Mouse (Mus musculus): ENCODE measurements around the gene Cyp1a1.
A peak's percentile ranks its signal among the peaks of the same experiment; 100 is the strongest.

Cyp1a1 gene

DNA sequence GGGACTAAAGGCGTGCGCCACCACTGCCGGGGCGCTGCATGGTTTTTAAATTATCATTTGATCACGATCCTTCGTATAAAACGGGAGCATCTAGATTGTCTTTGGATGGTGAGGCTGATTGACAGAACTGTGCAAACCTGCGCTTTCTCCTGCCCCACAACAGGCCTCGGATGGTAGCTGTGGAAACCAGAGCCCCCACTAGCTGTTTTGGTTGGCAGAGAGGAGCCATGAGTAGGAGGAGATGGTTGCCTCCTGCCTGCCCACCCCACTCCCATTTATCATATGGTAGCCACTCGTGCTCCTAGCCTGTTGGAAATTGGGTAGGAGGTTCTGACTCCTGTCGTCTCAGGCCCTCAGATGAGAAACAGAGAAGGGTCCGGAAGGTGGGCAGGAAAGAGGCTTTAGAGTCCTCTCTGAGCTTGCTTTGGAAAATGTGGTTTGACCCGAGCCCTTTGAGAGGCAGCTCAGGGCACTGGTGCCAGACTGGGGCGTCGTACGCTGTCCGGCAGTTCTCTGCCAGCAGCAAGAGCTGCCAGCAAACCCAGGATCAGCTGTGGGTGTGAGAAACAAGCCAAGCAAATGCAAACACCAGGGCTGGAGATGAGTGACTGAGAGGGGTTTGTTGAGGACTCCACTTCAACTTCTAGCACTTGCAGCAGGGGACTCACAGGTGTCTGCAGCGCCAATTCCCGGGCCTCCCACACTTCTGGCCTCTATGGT is 30.9 kb upstream of the Cyp1a1 start:
- DNase-seq = no peak

DNA sequence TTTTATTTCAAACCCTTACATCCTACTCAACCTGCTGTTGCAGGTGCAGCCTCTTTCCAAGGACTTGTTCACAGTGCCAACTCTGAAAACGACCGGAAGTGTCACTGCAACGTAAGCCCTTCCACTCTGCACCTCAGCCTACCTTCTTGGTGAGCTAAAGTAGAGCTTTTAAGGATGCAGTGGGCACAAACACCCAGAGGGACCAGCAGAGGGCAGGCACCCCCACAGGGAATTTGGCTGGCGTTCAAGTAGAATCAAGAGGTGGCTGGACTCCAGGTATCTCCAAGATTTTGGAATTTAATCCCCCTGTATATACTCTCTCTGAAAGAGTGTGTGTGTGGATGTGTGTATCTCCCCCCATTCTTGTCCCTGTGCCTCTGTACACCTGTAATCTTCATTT is 29.9 kb upstream of the Cyp1a1 start:
- no peak for DNase-seq

DNA sequence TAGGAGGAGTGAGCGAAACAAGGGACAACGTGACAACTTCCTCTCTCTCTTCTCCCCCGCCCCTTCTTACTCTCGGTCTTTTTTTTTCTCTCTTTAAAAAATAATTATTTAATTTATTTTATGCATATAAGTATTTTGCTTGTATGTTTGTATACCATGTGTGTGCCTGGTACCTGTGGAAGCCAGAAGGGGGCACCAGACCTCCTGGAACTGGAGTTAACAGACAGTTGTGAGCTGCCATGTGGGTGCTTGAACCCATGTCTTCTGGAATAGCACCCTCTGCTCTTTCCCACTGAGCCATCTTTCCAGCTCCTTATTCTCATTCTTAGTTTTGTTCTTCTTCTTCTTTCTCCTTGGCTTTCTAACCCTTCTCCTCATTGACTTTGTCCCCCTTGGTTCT is 28.8 kb upstream of the Cyp1a1 start:
- DNase-seq = no peak

DNA sequence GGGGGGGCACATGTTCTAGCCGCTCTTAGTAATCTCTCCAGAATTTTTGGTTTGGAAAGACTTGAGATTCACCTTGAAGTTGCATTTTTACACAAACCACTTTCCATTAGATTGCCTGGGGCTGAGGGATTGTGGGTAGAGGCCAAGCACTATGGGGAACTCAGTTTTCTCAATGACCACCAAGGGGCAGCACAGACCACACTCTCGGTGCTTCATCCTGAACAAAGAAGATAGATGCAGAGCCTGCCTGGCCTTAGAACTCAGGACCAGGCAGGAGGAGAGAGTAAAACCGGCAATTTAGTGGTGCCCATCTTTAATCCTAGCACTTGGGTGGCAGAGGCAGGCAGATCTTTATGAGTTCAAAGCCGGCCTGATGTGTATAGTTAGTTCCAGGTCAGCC is 28.0 kb upstream of the Cyp1a1 start:
- DNase-seq = peak; percentile 83

DNA sequence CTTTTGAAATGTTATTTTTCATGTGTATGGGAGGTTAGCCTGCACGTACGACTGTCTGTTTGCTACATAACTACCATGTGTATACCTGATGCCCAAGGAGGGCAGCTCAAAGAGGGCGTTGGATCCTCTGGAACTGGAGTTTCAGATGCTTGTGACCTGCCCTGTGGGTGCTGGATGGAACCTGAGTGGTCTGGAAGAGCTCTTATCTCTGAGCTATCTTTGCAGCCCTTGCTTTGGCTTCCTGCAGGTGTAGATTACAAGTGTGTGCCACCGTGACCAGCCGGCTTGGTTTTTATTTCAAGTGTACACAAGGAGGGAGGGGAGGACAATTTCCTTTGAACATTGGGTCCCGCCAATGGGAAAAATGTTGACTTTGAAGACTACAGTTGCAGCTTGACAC is 27.2 kb upstream of the Cyp1a1 start:
- DNase-seq = no peak

DNA sequence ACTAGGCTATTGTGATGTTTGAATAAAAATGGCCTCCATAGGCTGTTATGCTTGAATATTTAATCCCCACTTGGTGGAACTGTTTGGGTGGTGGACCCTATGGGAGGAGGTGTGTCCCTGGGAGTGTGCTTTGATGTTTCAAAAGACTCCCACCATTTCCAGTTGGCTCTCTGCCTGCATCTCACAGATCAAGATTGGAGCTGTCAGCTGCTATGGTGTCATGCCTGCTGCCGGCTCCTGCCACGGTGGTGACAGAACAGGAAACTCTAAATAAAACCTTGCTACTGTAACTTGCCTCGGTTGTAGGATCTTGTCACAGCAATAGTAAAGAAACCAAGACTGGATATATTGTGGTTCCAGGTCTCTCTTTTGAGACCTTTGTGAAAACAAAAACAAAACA is 26.2 kb upstream of the Cyp1a1 start:
- DNase-seq = no peak

DNA sequence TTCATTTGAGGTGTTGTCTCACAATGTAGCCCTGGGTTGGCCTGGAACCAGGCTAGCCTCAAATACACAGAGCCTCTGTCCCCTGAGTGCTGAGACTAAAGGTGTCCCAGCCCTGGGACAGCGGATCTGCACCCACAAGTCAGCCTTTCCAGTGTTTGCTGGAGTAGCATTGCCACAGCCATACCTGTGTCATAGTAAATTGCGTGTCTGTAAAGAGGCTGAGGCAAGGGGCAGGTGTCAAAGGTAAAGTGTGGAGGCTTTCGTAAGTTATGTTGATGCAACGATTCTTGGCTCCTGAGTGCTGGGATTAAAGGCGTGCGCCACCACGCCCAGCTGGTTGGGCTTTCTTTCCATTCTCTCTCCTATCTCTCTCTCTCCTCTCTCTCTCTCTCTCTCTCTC is 23.1 kb upstream of the Cyp1a1 start:
- DNase-seq = no peak

DNA sequence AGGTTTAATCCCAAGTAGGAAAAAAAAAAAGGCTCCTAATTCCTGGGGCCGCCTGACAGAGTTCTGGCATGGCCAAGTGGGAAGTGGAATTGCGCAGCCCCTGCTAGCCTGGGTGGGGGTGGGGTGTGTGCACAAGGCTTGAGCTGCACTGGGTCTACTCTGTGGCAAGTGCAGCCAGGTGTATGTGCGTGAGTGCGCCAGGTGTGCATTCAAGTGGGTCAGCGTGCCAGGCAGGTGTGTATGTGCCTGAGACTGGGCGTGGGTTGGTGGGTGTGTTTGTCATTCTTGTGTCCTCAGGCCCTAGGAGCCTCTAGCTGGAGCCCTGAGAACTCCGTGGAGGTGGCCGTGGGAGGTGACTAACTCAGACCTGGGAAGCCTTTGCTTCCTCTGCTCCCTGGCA is 21.2 kb upstream of the Cyp1a1 start:
- DNase-seq = no peak

DNA sequence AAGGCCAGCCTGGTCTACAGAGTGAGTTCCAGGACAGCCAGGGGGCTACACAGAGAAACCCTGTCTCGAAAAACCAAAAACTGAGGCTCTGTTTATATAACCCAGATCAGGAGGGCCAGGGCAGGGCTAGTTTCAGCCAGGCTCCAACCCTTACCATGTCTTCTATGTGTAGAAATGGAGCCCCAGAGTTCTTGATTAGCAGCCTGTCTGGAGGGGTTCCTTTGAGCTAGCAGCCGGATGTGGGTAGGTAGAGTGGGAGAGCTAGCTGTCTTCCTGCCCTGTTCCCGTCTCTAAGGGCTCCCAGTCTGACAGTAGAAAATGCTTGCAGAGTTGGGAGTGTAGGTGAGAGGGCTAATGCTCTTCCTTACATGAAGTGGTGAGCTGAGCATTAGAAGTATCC is 20.6 kb upstream of the Cyp1a1 start:
- DNase-seq = no peak

DNA sequence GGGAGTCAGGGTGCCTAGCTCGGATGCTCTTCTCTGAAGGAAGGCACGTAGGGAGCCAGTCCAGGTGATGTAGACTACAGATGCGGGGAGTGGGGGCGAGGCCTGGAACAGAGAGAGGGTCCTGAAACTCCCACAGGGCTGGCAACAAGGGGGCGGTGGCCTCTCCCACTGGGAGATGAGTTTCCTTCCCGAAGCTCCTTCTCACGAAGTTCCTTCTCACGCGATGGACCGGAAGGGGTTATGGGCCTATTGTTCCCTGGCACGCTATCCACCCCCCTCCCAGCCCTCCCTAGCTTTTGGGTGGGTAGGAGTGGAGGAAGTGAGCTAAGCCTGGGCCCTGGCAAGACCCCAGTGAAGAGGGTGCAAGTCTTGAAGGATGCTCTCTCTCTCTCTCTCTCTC is 19.9 kb upstream of the Cyp1a1 start:
- no peak for DNase-seq

DNA sequence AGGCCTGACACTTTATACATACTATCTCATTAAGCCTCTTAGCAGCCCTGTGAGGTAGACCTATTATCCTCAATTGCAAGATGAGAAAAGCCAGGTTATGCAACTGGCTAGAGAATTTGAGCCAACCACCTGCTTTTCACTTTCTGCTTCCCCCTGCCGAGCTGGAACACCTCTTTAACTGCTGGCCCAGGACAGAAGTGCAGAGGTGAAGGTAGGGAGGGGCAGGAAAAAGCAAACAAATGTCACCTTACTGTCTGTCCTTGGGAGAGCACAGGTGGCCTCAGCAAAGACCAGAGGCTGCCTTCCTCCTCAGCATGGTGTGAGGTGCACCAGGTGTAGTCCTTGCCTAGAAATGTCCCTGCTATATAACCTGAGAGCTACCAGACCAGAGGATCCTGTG is 19.5 kb upstream of the Cyp1a1 start:
- DNase-seq = peak; percentile 40

DNA sequence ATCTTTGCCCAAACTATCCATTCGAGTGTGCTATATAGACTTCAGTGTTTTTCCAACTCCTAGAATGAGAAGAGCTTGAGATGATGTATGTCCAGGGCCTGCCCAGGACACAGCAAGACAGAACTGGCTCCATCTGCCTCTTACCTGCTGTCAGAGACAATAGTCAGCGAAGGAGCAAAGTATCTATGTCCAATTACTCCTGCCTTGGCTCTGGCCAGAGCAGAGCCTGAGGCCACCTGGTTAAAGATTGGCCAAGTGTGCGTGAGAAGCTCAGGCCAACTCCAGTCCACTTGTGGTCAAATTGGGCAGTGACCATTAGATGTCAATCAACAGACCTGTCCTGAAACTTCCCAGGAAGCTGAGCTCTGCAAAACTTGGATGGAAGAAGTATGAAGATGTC is 18.2 kb upstream of the Cyp1a1 start:
- peak; percentile 80 for DNase-seq

DNA sequence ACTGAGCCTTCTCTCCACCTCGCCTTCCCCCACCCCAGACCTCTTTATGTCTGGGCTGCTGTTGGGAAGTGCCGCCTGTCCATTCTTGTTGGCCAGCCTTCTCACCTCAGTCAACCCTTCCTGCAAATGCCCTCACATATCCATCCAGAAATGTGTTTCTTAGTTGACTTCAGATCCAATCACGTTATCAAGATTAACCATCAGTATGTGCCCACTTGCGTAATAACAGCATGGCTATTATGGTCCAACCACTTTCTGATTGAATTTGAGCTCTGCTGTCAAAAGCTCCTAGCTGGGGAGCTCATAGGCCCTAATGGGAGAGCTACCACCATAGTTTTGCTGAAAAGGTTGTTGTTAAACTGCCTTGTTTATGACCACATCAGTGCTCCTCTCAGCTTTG is 16.7 kb upstream of the Cyp1a1 start:
- DNase-seq = no peak

DNA sequence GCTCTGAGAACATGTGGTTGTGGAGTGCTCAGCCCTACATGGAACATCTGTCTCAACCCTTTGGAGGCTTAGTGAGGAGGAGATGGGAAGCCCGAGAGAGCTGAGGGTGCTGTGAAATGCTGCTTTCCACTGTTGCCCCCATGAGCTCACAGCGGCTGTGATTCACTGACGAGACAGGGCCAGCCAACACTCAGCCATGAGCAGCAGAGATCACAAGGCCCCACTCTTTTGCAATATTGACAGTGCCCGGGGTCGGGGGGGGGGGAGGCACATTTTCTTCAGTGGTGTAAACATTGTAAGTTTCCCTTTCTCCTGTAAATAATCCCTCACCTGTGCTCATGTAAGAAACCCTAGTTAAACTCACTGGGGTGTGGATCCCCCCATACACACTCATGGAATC is 16.2 kb upstream of the Cyp1a1 start:
- DNase-seq = no peak

DNA sequence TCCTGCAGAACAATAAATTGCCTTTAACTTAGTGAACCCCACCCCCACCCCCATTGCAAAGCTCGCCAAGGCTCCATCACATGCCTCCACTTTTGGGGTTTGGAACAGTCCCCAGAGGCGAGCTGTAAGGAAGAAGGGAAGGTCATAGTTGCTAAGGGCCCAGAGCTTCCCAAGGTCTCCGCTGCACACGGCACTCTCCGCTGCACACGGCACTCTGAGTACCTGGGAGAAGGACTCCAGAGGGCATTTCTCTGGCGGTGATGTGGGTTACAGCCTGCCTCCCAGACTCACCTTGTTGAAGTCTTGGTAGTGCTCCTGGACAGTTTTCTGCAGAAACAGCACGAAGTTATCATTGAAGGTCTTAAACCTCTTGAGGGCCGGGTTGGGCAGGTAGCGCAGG is 6.3 kb upstream of the Cyp1a1 start:
- peak; percentile 31 for DNase-seq

DNA sequence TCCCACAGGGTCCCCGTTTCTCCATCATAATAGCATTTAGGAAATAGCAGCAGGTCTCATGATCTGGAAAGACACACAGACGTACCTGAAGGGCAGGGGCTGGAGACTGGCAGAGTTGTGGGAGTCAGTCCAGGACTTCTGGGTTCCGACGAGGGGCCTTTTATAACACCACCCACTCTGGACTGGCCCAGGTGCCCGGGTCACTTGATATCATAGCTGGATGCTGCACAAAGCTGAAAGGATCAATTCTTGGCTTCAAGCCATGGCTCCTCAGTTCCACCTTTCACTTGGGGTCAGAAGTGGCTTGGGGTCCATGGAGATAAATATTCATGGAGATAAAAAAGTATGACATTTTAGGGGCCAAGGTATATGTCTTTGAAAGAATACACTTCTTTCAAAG is 4.2 kb upstream of the Cyp1a1 start, which contains the start of gene Cyp1a2:
Gene Cyp1a2, minus strand, starts transcription at position 184 of the 400 bp plus-strand sequence.
- DNase-seq = no peak

DNA sequence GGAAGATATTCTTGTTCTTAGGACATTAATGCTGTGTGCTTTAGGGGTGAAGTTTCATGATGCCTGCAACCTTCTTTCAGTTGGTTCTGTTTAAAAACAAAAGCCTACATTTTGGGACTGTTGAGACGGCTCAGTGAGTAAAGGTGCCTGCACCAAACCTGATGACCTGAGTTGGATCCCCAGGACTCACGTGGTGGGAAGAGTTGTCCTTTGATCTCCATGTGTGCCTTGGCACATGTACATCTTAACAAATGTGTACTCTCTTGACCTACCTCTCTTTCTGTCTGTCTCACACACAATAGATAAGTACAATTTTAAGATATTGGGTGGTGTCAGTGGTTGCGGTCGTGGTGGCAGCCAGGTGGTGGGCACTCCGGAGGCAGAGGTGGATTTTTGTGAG is 1.7 kb upstream of the Cyp1a1 start:
- no peak for DNase-seq

DNA sequence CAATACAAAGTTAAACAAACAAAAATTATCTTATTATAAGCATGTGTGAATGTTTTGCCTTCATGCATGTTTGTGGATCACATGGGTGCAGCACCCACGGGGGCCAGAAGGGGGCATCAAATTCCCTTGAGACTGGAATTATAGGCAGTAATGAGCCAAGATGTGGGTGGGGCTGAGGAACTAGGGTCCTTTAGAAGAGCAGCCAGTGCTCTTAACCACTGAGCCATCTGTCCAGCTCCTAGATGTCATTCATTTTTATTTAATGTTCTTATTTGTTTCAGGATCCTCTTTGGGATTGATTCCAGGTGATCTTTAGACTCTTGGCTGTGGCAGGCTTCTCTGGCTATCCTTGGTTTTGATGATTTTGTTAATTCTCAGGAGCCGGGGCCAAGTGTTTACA is 430 bp downstream of the Cyp1a1 start:
- peak; percentile 43 for DNase-seq

DNA sequence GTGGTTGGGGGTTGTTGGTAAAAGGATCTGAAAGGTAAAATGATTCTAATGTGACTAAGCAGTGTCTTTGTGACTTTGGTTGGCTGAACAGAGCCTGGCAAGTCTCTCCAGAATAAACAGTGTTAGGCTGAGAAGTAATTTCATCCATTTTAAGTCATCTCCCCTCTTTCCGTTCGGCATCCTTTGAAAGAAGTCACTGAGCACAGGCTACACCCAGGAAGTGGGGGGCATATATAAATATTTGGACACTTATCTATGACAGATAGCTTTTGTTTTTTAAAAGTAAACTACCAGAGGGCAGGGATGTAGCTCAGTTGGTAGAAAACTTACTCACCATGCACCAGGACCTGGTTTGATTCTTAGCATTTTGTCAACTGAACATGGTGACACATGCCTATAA is 878 bp downstream of the Cyp1a1 start:
- DNase-seq = no peak

DNA sequence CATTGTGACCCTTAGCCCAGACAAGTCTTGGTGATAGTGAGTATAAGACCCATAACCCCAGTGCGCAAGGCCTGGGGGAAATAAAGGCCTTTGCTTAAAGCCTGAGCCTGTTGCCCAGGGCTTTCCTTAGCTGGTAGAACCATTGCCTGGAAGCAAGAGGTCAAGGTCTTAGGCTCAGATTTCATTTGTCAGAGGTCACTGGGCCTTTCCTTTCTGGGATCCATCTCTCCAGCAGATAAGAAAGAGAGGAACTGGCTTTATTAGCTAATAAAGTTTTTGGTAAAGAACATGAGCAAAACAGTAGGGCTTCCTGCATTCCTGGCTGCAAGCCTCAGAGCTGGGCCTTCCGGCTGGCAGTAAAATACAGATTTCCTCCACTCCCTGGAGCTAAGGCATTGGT is 6.4 kb downstream of the Cyp1a1 start:
- no peak for DNase-seq

DNA sequence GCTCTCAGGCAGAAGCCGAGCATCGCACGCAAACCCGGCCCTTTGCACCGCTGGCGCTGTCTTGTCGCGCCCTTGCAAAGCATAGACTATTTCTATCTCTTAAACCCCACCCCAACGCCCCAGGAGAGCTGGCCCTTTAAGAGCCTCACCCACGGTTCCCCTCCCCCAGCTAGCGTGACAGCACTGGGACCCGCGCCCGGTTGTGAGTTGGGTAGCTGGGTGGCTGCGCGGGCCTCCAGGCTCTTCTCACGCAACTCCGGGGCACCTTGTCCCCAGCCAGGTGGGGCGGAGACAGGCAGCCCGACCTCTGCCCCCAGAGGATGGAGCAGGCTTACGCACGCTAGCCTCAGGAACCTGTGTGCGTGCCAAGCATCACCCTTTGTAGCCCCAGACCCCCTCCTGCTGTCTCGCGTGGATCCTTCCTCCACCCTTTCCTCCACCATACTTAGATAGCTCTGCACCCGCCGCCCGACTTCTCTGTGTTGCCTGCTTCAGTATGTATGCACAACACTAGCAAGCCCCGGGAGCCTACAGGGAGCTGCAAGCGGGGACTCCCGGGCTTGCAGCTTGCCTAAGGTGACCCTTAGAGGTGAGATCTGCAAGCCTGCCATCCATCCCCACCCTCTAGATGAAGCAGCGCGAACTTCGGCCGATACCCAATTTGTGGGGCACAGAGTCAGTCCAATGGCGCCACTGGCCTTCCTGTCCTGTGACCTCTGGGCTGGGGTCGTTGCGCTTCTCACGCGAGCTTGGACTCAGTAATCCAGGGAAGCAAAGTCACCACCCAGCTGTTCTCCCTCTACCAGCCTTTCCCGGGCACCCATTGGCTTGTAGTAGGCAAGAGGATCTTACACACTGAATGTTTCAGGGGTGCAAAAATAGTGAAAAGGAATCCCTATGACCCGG is 8.9 kb downstream of the Cyp1a1 start:
- peak; percentile 69 for DNase-seq

DNA sequence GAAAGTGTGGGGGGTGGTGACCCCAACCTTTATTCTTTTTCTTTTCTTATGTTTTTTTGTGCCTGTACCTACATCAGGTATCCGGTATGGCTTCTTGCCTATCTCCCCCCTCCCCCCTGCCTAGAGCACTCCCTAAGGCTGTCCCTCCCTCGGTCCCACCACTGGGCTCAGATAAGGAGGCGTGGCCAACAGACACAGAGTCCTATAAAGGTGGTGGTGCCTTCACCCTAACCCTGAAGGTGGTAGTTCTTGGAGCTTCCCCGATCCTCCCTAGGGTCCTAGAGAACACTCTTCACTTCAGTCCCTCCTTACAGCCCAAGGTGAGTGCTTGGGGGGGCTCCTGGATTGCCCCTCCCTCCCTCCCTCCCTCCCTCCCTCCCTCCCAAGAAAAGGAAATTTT is 9.7 kb downstream of the Cyp1a1 start:
- DNase-seq = no peak

DNA sequence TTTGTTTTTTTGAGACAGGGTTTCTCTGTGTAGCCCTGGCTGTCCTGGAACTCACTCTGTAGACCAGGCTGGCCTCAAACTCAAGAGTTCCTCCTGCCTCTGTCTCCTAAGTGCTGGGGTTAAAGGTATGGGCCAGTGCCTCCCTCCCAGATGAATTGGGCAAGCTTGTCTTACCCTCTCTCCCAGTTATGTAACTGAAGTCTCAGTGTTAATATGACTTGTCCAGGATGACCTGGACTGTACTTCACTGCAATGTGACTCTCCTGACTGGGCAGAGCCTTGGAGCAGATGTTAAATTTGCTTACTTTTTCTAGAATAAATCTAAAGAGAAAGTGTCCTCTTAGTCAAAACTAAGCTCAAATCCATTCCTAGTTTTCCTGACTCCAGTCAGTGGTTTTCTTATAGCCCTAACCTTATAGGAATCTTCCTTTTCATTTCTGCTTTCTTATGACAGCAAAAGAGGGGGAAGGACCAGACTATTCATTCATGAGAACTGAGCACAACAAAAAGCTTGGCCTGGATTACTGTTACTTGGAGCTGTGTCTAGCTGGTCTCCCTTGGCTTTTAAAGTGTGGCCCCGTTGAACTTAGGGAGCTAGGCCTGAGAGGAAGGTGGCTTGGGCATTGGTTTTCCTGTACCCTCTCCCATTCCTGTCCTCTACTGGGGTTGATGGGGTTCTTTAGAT is 10.9 kb downstream of the Cyp1a1 start:
- no peak for DNase-seq

DNA sequence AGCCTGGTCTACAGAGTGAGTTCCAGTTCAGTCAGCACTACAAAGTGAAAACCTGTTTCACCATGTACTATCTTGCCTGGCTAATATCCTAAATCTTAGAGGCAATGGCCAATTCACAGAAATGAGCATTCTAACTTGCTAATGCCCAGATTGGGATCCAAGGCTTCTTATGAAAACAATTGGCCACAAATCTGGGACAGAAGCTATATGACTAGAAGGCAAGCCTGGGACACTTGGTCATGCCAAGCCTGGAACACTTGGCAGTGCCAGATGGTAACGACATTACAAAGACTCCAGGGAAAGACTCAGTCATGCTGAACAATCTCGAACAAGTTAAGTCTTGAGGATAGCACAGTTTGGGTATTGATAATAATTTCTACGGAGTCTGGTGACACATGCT is 18.8 kb downstream of the Cyp1a1 start:
- DNase-seq = no peak
